Mouse (Mus musculus): ENCODE results near the gene Hoxa6.

Hoxa6 gene

GRCm38 (mm10) chr6:52171331-52171730 is 37.2 kb downstream of the Hoxa6 start:
- in situ Hi-C loops (cut with MboI; ENCODE audit: unreplicated experiment in 2 of 2): no loop called here

- in situ Hi-C loops (cut with MboI; ENCODE audit: unreplicated experiment in 2 of 2): no loop called here
Measured at GRCm38 (mm10) chr6:52170898-52171223, 37.7 kb downstream of the Hoxa6 start.

- in situ Hi-C loops (cut with MboI; ENCODE audit: unreplicated experiment in 2 of 2): no loop called here
Measured at GRCm38 (mm10) chr6:52170166-52170897, 38.2 kb downstream of the Hoxa6 start.

GRCm38 (mm10) chr6:52169499-52170165 is 38.9 kb downstream of the Hoxa6 start:
- in situ Hi-C loops (cut with MboI; ENCODE audit: unreplicated experiment in 2 of 2): no loop called here

- in situ Hi-C loops (cut with MboI; ENCODE audit: unreplicated experiment in 2 of 2): no loop called here
Measured at GRCm38 (mm10) chr6:52168191-52169055, 40.1 kb downstream of the Hoxa6 start.

- in situ Hi-C loops (cut with MboI; ENCODE audit: unreplicated experiment in 2 of 2): no loop called here
Measured at GRCm38 (mm10) chr6:52167736-52168161, 40.8 kb downstream of the Hoxa6 start.

GRCm38 (mm10) chr6:52167176-52167575 is 41.3 kb downstream of the Hoxa6 start:
- in situ Hi-C loops (cut with MboI; ENCODE audit: unreplicated experiment in 2 of 2): no loop called here

GRCm38 (mm10) chr6:52166431-52167077 is 42.0 kb downstream of the Hoxa6 start:
- in situ Hi-C loops (cut with MboI; ENCODE audit: unreplicated experiment in 2 of 2): no loop called here

- in situ Hi-C loops (cut with MboI; ENCODE audit: unreplicated experiment in 2 of 2): no loop called here
Measured at GRCm38 (mm10) chr6:52165441-52166370, 42.8 kb downstream of the Hoxa6 start.

GRCm38 (mm10) chr6:52164626-52165440 is 43.7 kb downstream of the Hoxa6 start, which contains the start of gene Hoxa2:
Hoxa2 (minus strand) TSS chr6:52164831.
- in situ Hi-C loops (cut with MboI; ENCODE audit: unreplicated experiment in 2 of 2): no loop called here

GRCm38 (mm10) chr6:52164051-52164625 is 44.4 kb downstream of the Hoxa6 start:
- in situ Hi-C loops (cut with MboI; ENCODE audit: unreplicated experiment in 2 of 2): no loop called here

- in situ Hi-C loops (cut with MboI; ENCODE audit: unreplicated experiment in 2 of 2): no loop called here
Measured at GRCm38 (mm10) chr6:52163366-52164031, 45.0 kb downstream of the Hoxa6 start.

GRCm38 (mm10) chr6:52162611-52163365 is 45.7 kb downstream of the Hoxa6 start:
- in situ Hi-C loops (cut with MboI; ENCODE audit: unreplicated experiment in 2 of 2): no loop called here

- in situ Hi-C loops (cut with MboI; ENCODE audit: unreplicated experiment in 2 of 2): no loop called here
Measured at GRCm38 (mm10) chr6:52162093-52162380, 46.5 kb downstream of the Hoxa6 start.

- in situ Hi-C loops (cut with MboI; ENCODE audit: unreplicated experiment in 2 of 2): no loop called here
Measured at GRCm38 (mm10) chr6:52161336-52162092, 47.0 kb downstream of the Hoxa6 start.

- in situ Hi-C loops (cut with MboI; ENCODE audit: unreplicated experiment in 2 of 2): no loop called here
Measured at GRCm38 (mm10) chr6:52160511-52161335, 47.8 kb downstream of the Hoxa6 start.
